Mouse (Mus musculus) lung, embryonic 16.5 days (tissue): Measurements from ENCODE around the gene Chchd3. TPM values are rescaled to one million over a fixed set of nuclear protein-coding genes. Genes with fewer than 3 reads are reported as not detected.

Experiments used
- ATAC-seq: fragments of 200-750 bp; cut with Nextera tagmentation; 2 replicates; pipeline ENCODE4 v1.8.0; 2017; ENCODE audit warnings: low read depth, mild to moderate bottlenecking, moderate library complexity
- H3K27ac ChIP-seq: fragments of 300-500 bp; sonication (generic); 2 replicates; pipeline ENCODE4 v1.5.1; 2014; ENCODE audit warnings: mild to moderate bottlenecking, control low read depth, low read length
- H3K27me3 ChIP-seq: fragments of 300-500 bp; sonication (generic); 2 replicates; pipeline ENCODE4 v1.6.1; 2014; ENCODE audit warnings: low read depth, low read length, mixed read lengths; ENCODE audit not compliant: control insufficient read depth, insufficient read depth
- H3K36me3 ChIP-seq: fragments of 300-500 bp; sonication (generic); 2 replicates; pipeline ENCODE4 v1.6.1; 2014; ENCODE audit warnings: low read length; ENCODE audit not compliant: control insufficient read depth, insufficient read depth
- H3K4me1 ChIP-seq: fragments of 300-500 bp; sonication (generic); replicated peaks from 2 replicates; pipeline ENCODE4 v1.6.1; 2014; ENCODE audit warnings: low read length, mixed read lengths; ENCODE audit not compliant: control insufficient read depth, insufficient read depth
- H3K4me2 ChIP-seq: fragments of 300-500 bp; sonication (generic); 2 replicates; pipeline ENCODE4 v1.6.1; 2014; ENCODE audit warnings: low read depth, low read length, control low read depth
- H3K4me3 ChIP-seq: fragments of 300-500 bp; sonication (generic); 2 replicates; pipeline ENCODE4 v1.5.1; 2014; ENCODE audit warnings: mild to moderate bottlenecking, low read length, control low read depth
- H3K9ac ChIP-seq: fragments of 300-500 bp; sonication (generic); 2 replicates; pipeline ENCODE4 v1.6.1; 2014; ENCODE audit warnings: low read length, control low read depth
- H3K9me3 ChIP-seq: fragments of 300-500 bp; sonication (generic); 2 replicates; pipeline ENCODE4 v1.6.1; 2016; ENCODE audit warnings: low read length; ENCODE audit not compliant: control insufficient read depth
- WGBS: fragments of 180-500 bp; shearing (Covaris S2); extraction: QIAGEN DNeasy Blood & Tissue Kit; methylation state at CpG from one replicate; pipeline ENCODE4 v1.1.7; 2014; 5-methylcytosine and 5-hydroxymethylcytosine counted together
- polyA plus RNA-seq: library from polyadenylated mRNA; unstranded; fragments of >200 nt; fragmentation: Nextera tagmentation; extraction: Ambion mirVana; gene quantifications from 2 replicates; pipeline ENCODE4 v1.2.1, GENCODE M21; 2015

Gene Chchd3
- polyA plus RNA-seq, 1 experiment from 2014 or later: 95.9 TPM

- H3K27ac ChIP-seq: no peak overlapping the region
Measured at GRCm38 (mm10) chr6:32808796-32809195, 251.3 kb downstream of the Chchd3 start.

GRCm38 (mm10) chr6:32807771-32808170, 252.3 kb downstream of the Chchd3 start:
- no peak overlapping the region for H3K4me3 ChIP-seq
- H3K27me3 ChIP-seq: no peaks in the 10 kb centered on the region
- no peak overlapping the region for H3K9ac ChIP-seq
- H3K4me2 ChIP-seq: no peak overlapping the region
- no peaks in the 10 kb centered on the region for H3K9me3 ChIP-seq
- no peak overlapping the region for H3K27ac ChIP-seq
- H3K4me1 ChIP-seq: no peaks in the 10 kb centered on the region
- H3K36me3 ChIP-seq: peaks cover 2% of the 10 kb centered on the region; the same call in 1 of the 2 replicates
- 74% methylated on average over 4 of the region's 4 CpGs for WGBS
- ATAC-seq: no peak

More at GRCm38 (mm10) chr6:32808796-32809195, 251.3 kb downstream of the Chchd3 start:
- no peaks in the 10 kb centered on the region for H3K4me1 ChIP-seq
- 88% methylated on average over 1 of the region's 1 CpGs for WGBS
- no peak overlapping the region for H3K4me3 ChIP-seq
- H3K9me3 ChIP-seq: no peaks in the 10 kb centered on the region
- H3K27me3 ChIP-seq: no peaks in the 10 kb centered on the region
- ATAC-seq: no peak
- H3K9ac ChIP-seq: no peak overlapping the region
- no peaks in the 10 kb centered on the region for H3K36me3 ChIP-seq
- no peak overlapping the region for H3K4me2 ChIP-seq

DNA sequence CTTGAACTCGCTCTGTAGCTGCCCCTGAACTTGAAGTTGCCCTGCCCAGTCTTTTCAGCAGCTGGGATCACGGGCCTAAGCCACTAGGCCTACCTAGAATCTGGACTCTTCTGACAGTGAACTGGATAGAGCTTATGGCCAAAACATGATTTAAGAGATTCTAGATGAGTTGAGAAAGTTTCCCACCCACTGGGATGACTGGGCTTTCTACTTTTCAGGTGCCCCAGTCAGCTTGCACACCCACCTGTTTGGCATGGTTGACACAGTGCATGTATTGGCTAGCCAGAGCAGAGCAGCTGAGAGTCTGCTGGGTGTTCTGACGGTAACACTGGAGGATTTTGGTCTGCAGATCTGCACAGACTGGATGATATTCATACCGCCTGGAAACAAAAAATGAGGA, 256.4 kb downstream of the Chchd3 start:
- no peaks in the 10 kb centered on the region for H3K4me1 ChIP-seq
- H3K9me3 ChIP-seq: no peaks in the 10 kb centered on the region
- no peak overlapping the region for H3K4me2 ChIP-seq
- H3K36me3 ChIP-seq: peaks cover 2% of the 10 kb centered on the region; the same call in 1 of the 2 replicates
- no peak overlapping the region for H3K4me3 ChIP-seq
- H3K27me3 ChIP-seq: no peaks in the 10 kb centered on the region
- no peak overlapping the region for H3K9ac ChIP-seq
- 92% methylated on average over 4 of the region's 4 CpGs for WGBS
- no peak overlapping the region for H3K27ac ChIP-seq
- no peak for ATAC-seq

DNA sequence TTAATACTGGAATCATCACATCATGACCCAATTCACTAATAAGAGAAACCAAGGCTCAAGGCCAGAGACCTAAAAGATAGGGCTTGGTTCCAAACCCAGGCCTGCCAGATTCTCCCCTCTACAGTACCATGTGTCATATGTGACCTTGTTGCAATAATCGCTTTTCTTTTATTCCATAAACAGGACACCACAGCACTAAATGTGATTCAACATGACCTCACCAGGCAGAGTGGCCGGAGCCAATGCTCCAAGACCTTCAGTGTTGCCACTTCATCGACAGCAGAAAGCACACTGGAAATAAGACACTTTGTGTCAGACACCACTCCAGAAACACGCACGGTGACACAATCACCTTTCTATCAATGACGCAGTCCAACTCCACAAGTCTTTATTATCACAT, 258.3 kb downstream of the Chchd3 start:
- Histone ChIP-seq H3K36me3 (peaks cover 2% of the 10 kb centered on the region; the same call in 1 of the 2 replicates), H3K4me3 (no peak overlapping the region), H3K9me3 (no peaks in the 10 kb centered on the region), H3K9ac (no peak overlapping the region), H3K27ac (no peak overlapping the region), H3K4me1 (no peaks in the 10 kb centered on the region), H3K4me2 (no peak overlapping the region), H3K27me3 (no peaks in the 10 kb centered on the region)
- 90% methylated on average over 6 of the region's 6 CpGs for WGBS
- no peak for ATAC-seq

- Histone ChIP-seq H3K4me1 (no peaks in the 10 kb centered on the region), H3K36me3 (no peaks in the 10 kb centered on the region), H3K4me2 (no peak overlapping the region), H3K27me3 (no peaks in the 10 kb centered on the region), H3K9me3 (no peaks in the 10 kb centered on the region), H3K4me3 (no peak overlapping the region), H3K27ac (no peak overlapping the region), H3K9ac (no peak overlapping the region)
- ATAC-seq: no peak
- WGBS: 35% methylated on average over 4 of the region's 4 CpGs
Measured at GRCm38 (mm10) chr6:32797525-32797924, 262.5 kb downstream of the Chchd3 start.

- no peak overlapping the region for H3K27ac ChIP-seq
- H3K27me3 ChIP-seq: no peaks in the 10 kb centered on the region
- no peak overlapping the region for H3K4me3 ChIP-seq
- no peak overlapping the region for H3K4me2 ChIP-seq
- ATAC-seq: no peak
- WGBS: 50% methylated on average over 8 of the region's 8 CpGs
- no peaks in the 10 kb centered on the region for H3K36me3 ChIP-seq
- no peaks in the 10 kb centered on the region for H3K9me3 ChIP-seq
- H3K9ac ChIP-seq: no peak overlapping the region
- H3K4me1 ChIP-seq: no peaks in the 10 kb centered on the region
Measured at GRCm38 (mm10) chr6:32795653-32796500, 264.2 kb downstream of the Chchd3 start.

DNA sequence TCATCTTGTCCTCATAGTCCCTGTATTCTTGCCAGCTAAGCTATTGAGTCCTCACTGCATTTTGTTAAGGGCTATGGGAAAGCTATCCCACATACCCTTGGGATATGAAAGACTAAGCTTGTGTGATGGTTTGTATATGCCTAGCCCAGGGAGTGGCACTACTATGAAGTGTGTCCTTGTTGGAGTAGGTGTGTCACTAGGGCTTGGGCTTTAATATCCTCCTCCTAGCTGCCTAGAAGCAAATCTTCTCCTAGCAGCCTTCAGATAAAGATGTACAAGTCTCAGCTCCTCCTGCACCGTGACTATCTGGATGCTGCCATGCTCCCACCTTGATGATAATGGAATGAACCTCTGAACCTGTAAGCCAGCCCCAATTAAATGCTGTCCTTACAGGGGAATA, 266.5 kb downstream of the Chchd3 start:
- no peak overlapping the region for H3K4me2 ChIP-seq
- H3K9ac ChIP-seq: no peak overlapping the region
- H3K36me3 ChIP-seq: no peaks in the 10 kb centered on the region
- H3K9me3 ChIP-seq: no peaks in the 10 kb centered on the region
- H3K4me3 ChIP-seq: no peak overlapping the region
- H3K27me3 ChIP-seq: no peaks in the 10 kb centered on the region
- no peak for ATAC-seq
- no peak overlapping the region for H3K27ac ChIP-seq
- 96% methylated on average over 1 of the region's 1 CpGs for WGBS
- H3K4me1 ChIP-seq: no peaks in the 10 kb centered on the region

GRCm38 (mm10) chr6:32793163-32793562, 266.9 kb downstream of the Chchd3 start:
- Histone ChIP-seq H3K27me3 (no peaks in the 10 kb centered on the region), H3K9me3 (no peaks in the 10 kb centered on the region), H3K27ac (no peak overlapping the region), H3K4me1 (no peaks in the 10 kb centered on the region), H3K4me3 (no peak overlapping the region), H3K36me3 (no peaks in the 10 kb centered on the region), H3K9ac (no peak overlapping the region), H3K4me2 (no peak overlapping the region)
- no peak for ATAC-seq
- WGBS: 88% methylated on average over 3 of the region's 3 CpGs

DNA sequence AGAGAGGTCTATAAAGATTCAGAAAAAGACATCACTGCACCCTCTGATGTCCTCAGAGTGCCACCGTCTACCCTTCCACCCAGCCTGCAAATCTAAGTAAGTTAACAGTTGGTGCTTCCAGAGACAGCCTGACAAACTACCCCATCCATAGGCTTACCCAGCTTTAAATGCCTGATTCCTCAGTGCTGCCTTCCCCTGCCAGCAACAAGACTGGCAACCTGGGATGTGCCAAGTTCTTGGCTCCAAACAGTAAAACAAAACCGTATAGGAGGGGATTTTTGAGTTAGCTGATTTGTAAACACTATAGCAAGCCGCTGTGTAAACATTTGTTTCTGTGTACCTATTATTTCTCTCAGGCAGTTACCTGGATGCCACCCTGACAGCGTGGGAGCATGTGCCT, 269.6 kb downstream of the Chchd3 start:
- no peaks in the 10 kb centered on the region for H3K4me1 ChIP-seq
- 79% methylated on average over 4 of the region's 4 CpGs for WGBS
- H3K36me3 ChIP-seq: no peaks in the 10 kb centered on the region
- H3K9me3 ChIP-seq: no peaks in the 10 kb centered on the region
- no peaks in the 10 kb centered on the region for H3K27me3 ChIP-seq
- H3K27ac ChIP-seq: no peak overlapping the region
- ATAC-seq: no peak
- H3K4me3 ChIP-seq: no peak overlapping the region
- no peak overlapping the region for H3K9ac ChIP-seq
- H3K4me2 ChIP-seq: no peak overlapping the region
